Mouse (Mus musculus): ENCODE measurements around the gene Gpkow. TPM values are rescaled to one million over a fixed set of nuclear protein-coding genes. Genes with fewer than 3 reads are reported as not detected.

Gpkow gene
- polyA plus RNA-seq, 1 experiment from 2014 or later: 46.9 TPM

- H3K9ac ChIP-seq: peak within 1 kb of the TSS; percentile 65
- peaks cover 18% of the 10 kb centered on the region; the same call in 1 of the 2 replicates for H3K36me3 ChIP-seq (ENCODE audit: insufficient read depth)
- H3K9me3 ChIP-seq (ENCODE audit: low read depth, low read length): no peaks in the 10 kb centered on the region
- 9% methylated on average over 22 of the region's 22 CpGs for WGBS
- ATAC-seq (ENCODE audit: insufficient read depth) (peak; percentile 94), DNase-seq (peak; percentile 86)
- no peak for TF ChIP-seq CTCF (IDR thresholded peaks at IDR 0.05; ENCODE audit: low read depth)
- peak within 1 kb of the TSS; percentile 95 for H3K27ac ChIP-seq (ENCODE audit: low read depth)
- H3K27me3 ChIP-seq (ENCODE audit: insufficient read depth, low read length): no peaks in the 10 kb centered on the region
- peak within 1 kb of the TSS; percentile 65 for H3K4me2 ChIP-seq
- H3K4me1 ChIP-seq (ENCODE audit: insufficient read depth): no peaks in the 10 kb centered on the region
- peak within 1 kb of the TSS; percentile 52 for H3K4me3 ChIP-seq (ENCODE audit: low read depth, low read length)
These were observed 24.8 kb downstream of the Gpkow start, which contains the start of gene Gm45208 for GRCm38 (mm10) chrX:7721514-7722281. Gm45208 (plus strand) TSS chrX:7722245.

- Histone ChIP-seq H3K27ac (ENCODE audit: low read depth) (peak overlapping the region; percentile 95), H3K27me3 (ENCODE audit: insufficient read depth, low read length) (no peaks in the 10 kb centered on the region), H3K4me2 (peak overlapping the region; percentile 65), H3K9me3 (ENCODE audit: low read depth, low read length) (no peaks in the 10 kb centered on the region), H3K9ac (peak overlapping the region; percentile 65), H3K36me3 (ENCODE audit: insufficient read depth) (peaks cover 24% of the 10 kb centered on the region; the same call in 1 of the 2 replicates), H3K4me3 (ENCODE audit: low read depth, low read length) (peak overlapping the region; percentile 52), H3K4me1 (ENCODE audit: insufficient read depth) (no peaks in the 10 kb centered on the region)
- 27% methylated on average over 11 of the region's 11 CpGs for WGBS
- DNase-seq (no peak), ATAC-seq (ENCODE audit: insufficient read depth) (no peak)
- TF ChIP-seq CTCF (IDR thresholded peaks at IDR 0.05; ENCODE audit: low read depth): no peak
These were observed 25.3 kb downstream of the Gpkow start for GRCm38 (mm10) chrX:7722282-7722611.

DNA sequence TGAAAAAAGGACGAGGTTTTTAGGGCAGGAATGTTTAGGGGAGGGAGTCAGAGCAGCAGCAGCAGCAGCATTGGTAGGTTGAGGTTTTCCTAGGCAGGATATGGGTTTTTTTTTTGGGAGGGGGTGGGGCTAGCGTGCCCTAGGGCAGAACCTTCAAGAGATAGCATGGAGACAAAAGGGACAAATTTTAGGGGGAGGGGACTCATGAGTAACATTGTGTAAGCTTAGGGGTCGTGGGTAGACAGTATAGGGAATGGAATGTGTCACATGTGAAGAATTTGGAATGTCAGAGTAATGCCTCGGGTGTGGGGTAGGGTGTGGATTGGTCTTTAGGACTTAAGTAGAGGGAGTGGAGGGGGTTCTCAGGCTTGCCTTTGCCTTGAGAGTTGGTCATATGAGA lies 25.8 kb downstream of the Gpkow start:
- Histone ChIP-seq H3K9me3 (ENCODE audit: low read depth, low read length) (no peaks in the 10 kb centered on the region), H3K4me1 (ENCODE audit: insufficient read depth) (no peaks in the 10 kb centered on the region), H3K36me3 (ENCODE audit: insufficient read depth) (peaks cover 25% of the 10 kb centered on the region; the same call in 1 of the 2 replicates), H3K27ac (ENCODE audit: low read depth) (peak overlapping the region; percentile 95; the same call in 1 of the 2 replicates), H3K9ac (peak overlapping the region; percentile 65), H3K4me2 (peak overlapping the region; percentile 65), H3K4me3 (ENCODE audit: low read depth, low read length) (peak overlapping the region; percentile 52), H3K27me3 (ENCODE audit: insufficient read depth, low read length) (no peaks in the 10 kb centered on the region)
- DNase-seq: no peak
- WGBS: 14% methylated on average over 4 of the region's 4 CpGs
- TF ChIP-seq CTCF (IDR thresholded peaks at IDR 0.05; ENCODE audit: low read depth): no peak
- no peak for ATAC-seq (ENCODE audit: insufficient read depth)

DNA sequence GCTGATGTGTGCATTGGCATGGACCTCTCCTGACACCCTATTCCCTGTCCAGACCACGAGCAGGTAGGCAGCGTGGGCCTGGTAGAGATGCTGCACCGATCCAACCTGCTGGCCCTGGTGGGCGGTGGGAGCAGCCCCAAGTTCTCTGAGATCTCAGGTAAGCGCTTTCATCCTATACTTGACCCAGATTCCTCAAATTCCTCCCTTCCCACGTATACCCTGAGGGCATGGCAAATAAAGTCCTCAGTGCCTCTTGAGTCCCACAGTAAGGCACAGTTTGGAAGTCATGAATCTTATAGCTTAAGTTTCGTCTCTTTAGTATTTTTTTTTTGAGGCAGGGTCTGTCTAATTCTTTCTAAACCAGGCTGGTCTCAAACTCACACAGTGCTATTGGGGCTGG lies 27.2 kb downstream of the Gpkow start:
- no peak for ATAC-seq (ENCODE audit: insufficient read depth)
- WGBS: 78% methylated on average over 7 of the region's 7 CpGs
- Histone ChIP-seq H3K27me3 (ENCODE audit: insufficient read depth, low read length) (no peaks in the 10 kb centered on the region), H3K4me2 (no peak overlapping the region; the same call in 1 of the 2 replicates), H3K27ac (ENCODE audit: low read depth) (no peak overlapping the region), H3K4me3 (ENCODE audit: low read depth, low read length) (no peak overlapping the region), H3K9me3 (ENCODE audit: low read depth, low read length) (no peaks in the 10 kb centered on the region), H3K36me3 (ENCODE audit: insufficient read depth) (peaks cover 25% of the 10 kb centered on the region; the same call in 1 of the 2 replicates), H3K9ac (no peak overlapping the region), H3K4me1 (ENCODE audit: insufficient read depth) (no peaks in the 10 kb centered on the region)
- no peak for DNase-seq
- TF ChIP-seq CTCF (IDR thresholded peaks at IDR 0.05; ENCODE audit: low read depth): no peak

- H3K4me3 ChIP-seq (ENCODE audit: low read depth, low read length): no peak overlapping the region
- H3K36me3 ChIP-seq (ENCODE audit: insufficient read depth): peaks cover 25% of the 10 kb centered on the region; the same call in 1 of the 2 replicates
- no peak overlapping the region for H3K4me2 ChIP-seq
- TF ChIP-seq CTCF (IDR thresholded peaks at IDR 0.05; ENCODE audit: low read depth): no peak
- WGBS: 83% methylated on average over 12 of the region's 12 CpGs
- H3K9me3 ChIP-seq (ENCODE audit: low read depth, low read length): no peaks in the 10 kb centered on the region
- ATAC-seq (ENCODE audit: insufficient read depth): no peak
- no peak for DNase-seq
- no peaks in the 10 kb centered on the region for H3K4me1 ChIP-seq (ENCODE audit: insufficient read depth)
- H3K27me3 ChIP-seq (ENCODE audit: insufficient read depth, low read length): no peaks in the 10 kb centered on the region
- H3K27ac ChIP-seq (ENCODE audit: low read depth): no peak overlapping the region
- H3K9ac ChIP-seq: no peak overlapping the region
These were observed 28.9 kb downstream of the Gpkow start for GRCm38 (mm10) chrX:7725841-7726240.

- TF ChIP-seq CTCF (IDR thresholded peaks at IDR 0.05; ENCODE audit: low read depth): no peak
- H3K4me1 ChIP-seq (ENCODE audit: insufficient read depth): no peaks in the 10 kb centered on the region
- no peaks in the 10 kb centered on the region for H3K9me3 ChIP-seq (ENCODE audit: low read depth, low read length)
- H3K36me3 ChIP-seq (ENCODE audit: insufficient read depth): peaks cover 25% of the 10 kb centered on the region; the same call in 1 of the 2 replicates
- DNase-seq (no peak), ATAC-seq (ENCODE audit: insufficient read depth) (no peak)
- H3K27ac ChIP-seq (ENCODE audit: low read depth): no peak overlapping the region
- H3K4me3 ChIP-seq (ENCODE audit: low read depth, low read length): no peak overlapping the region
- no peak overlapping the region for H3K9ac ChIP-seq
- whole genome bisulfite sequencing: 93% methylated on average over 13 of the region's 13 CpGs
- H3K4me2 ChIP-seq: no peak overlapping the region
- no peaks in the 10 kb centered on the region for H3K27me3 ChIP-seq (ENCODE audit: insufficient read depth, low read length)
These were observed 30.2 kb downstream of the Gpkow start for GRCm38 (mm10) chrX:7727176-7727575.

DNA sequence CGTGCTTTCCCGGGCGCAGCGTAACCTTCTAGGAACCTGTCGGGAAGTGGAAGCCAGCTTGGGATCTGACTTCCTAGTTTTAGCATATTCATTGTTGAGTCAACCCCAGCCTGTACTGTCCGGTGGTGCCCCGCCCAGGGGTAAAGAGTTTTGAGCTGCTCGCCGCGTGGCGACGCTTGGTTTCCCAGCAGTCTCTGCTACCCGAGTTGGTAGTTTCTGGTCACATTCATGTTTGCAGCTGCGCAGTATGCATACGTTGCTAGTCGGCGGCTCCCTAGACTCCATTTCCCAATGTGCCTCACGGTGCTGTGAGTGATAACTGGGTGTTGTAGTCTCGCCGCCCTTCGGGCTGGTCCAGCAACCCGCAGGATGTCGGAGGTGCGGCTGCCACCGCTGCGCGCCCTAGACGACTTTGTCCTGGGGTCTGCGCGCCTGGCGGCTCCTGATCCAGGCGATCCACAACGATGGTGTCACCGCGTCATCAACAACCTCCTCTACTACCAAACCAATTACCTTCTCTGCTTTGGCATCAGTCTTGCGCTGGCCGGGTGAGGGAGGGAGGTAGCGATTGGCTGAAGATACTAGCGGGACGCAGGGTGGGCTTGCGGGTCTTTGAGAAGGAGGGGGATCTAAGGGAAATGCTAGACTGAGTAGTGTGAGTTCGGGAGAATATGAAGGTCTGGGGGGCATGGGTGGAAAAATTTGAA lies 31.4 kb downstream of the Gpkow start, which contains the start of gene Praf2:
Gene Praf2, plus strand, starts transcription at position 225 of the 707 bp plus-strand sequence.
- Histone ChIP-seq H3K9ac (peak within 1 kb of the TSS; percentile 49), H3K9me3 (ENCODE audit: low read depth, low read length) (no peaks in the 10 kb centered on the region), H3K36me3 (ENCODE audit: insufficient read depth) (peaks cover 25% of the 10 kb centered on the region; the same call in 1 of the 2 replicates), H3K4me2 (peak within 1 kb of the TSS; percentile 65), H3K27me3 (ENCODE audit: insufficient read depth, low read length) (no peaks in the 10 kb centered on the region), H3K4me1 (ENCODE audit: insufficient read depth) (no peaks in the 10 kb centered on the region), H3K27ac (ENCODE audit: low read depth) (peak within 1 kb of the TSS; percentile 63), H3K4me3 (ENCODE audit: low read depth, low read length) (peak within 1 kb of the TSS; percentile 46)
- ATAC-seq (ENCODE audit: insufficient read depth) (peak; percentile 96), DNase-seq (peak; percentile 90)
- 11% methylated on average over 42 of the region's 42 CpGs for WGBS
- TF ChIP-seq CTCF (IDR thresholded peaks at IDR 0.05; ENCODE audit: low read depth): no peak

All from lung, embryonic 14.5 days (tissue).